Mouse (Mus musculus) bone marrow macrophage, adult 2 months (primary cell): Measurements from ENCODE around the gene Wfdc12.

ENCODE experiments used
- CTCF ChIP-seq: IDR thresholded peaks from 2 replicates; pipeline ENCODE4 v1.5.1; 2012; ENCODE audit warnings: low read depth, mild to moderate bottlenecking, low read length, moderate library complexity
- POLR2A ChIP-seq: IDR thresholded peaks from 2 replicates; pipeline ENCODE4 v1.6.1; 2012; ENCODE audit warnings: mild to moderate bottlenecking, low read depth, low read length, borderline replicate concordance

DNA sequence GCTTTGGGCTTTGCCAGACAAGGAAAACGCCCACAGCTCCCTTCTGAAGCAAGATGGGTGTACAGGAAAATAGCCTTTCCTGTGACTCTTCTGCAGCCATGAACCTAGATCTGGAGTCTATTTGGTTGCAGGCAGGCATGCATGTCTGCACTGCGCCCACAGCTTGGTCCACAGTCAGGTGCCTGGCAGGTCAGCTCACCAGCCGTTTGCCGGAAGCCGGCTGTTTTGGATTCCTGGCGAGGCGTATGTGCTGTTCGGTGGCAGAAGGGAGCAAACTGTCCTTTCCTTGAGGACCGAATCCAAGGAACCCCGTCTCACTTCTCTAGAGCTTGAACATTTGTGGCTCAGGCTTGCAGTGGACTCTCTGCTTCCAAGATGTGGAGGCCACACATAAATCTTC is 36.4 kb downstream of the Wfdc12 start:
- TF ChIP-seq CTCF: no peak
- TF ChIP-seq POLR2A: no peak
